Mouse (Mus musculus): ENCODE data around the gene Pole3. TPM values are rescaled to one million over a fixed set of nuclear protein-coding genes. Genes with fewer than 3 reads are reported as not detected.

The Pole3 gene
- polyA plus RNA-seq, 1 experiment, result 34.0 TPM

GRCm38 (mm10) chr4:62502969-62503368 is 21.9 kb downstream of the Pole3 start:
- Histone ChIP-seq H3K4me1 (ENCODE audit: control insufficient read depth, insufficient read depth, low read length) (no peaks in the 10 kb centered on the region), H3K9me3 (replicated peaks; ENCODE audit: control insufficient read depth, insufficient read depth, low read length, poor library complexity, severe bottlenecking) (no peaks in the 10 kb centered on the region), H3K36me3 (ENCODE audit: control insufficient read depth, insufficient read depth, low read length, poor library complexity, severe bottlenecking) (no peaks in the 10 kb centered on the region), H3K4me3 (ENCODE audit: low read depth, low read length) (no peak overlapping the region), H3K27ac (ENCODE audit: insufficient read depth, low read length) (no peak overlapping the region), H3K9ac (ENCODE audit: low read depth, poor library complexity, severe bottlenecking) (no peak overlapping the region), H3K27me3 (ENCODE audit: control insufficient read depth, insufficient read depth, low read length, poor library complexity, severe bottlenecking) (no peaks in the 10 kb centered on the region)
- TF ChIP-seq CTCF (IDR thresholded peaks at IDR 0.05; ENCODE audit: low read depth, low read length) (no peak), EP300 (IDR thresholded peaks at IDR 0.05; ENCODE audit: insufficient read depth, low read depth, low read length) (no peak), POLR2A (IDR thresholded peaks at IDR 0.05; ENCODE audit: insufficient read depth, low read length) (no peak)

GRCm38 (mm10) chr4:62501964-62502732 is 22.7 kb downstream of the Pole3 start:
- H3K27ac ChIP-seq (ENCODE audit: insufficient read depth, low read length), result no peak overlapping the region
- no peaks in the 10 kb centered on the region for H3K27me3 ChIP-seq (ENCODE audit: control insufficient read depth, insufficient read depth, low read length, poor library complexity, severe bottlenecking)
- no peaks in the 10 kb centered on the region for H3K36me3 ChIP-seq (ENCODE audit: control insufficient read depth, insufficient read depth, low read length, poor library complexity, severe bottlenecking)
- peak overlapping the region; percentile 74 for H3K4me3 ChIP-seq (ENCODE audit: low read depth, low read length)
- no peaks in the 10 kb centered on the region for H3K4me1 ChIP-seq (ENCODE audit: control insufficient read depth, insufficient read depth, low read length)
- peak overlapping the region; percentile 32 for H3K9ac ChIP-seq (ENCODE audit: low read depth, poor library complexity, severe bottlenecking)
- TF ChIP-seq EP300 (IDR thresholded peaks at IDR 0.05; ENCODE audit: insufficient read depth, low read depth, low read length) (peak; percentile 52; the same call in 1 of the 2 replicates), POLR2A (IDR thresholded peaks at IDR 0.05; ENCODE audit: insufficient read depth, low read length) (no peak)
- H3K9me3 ChIP-seq (replicated peaks; ENCODE audit: control insufficient read depth, insufficient read depth, low read length, poor library complexity, severe bottlenecking), result no peaks in the 10 kb centered on the region

- Histone ChIP-seq H3K9me3 (replicated peaks; ENCODE audit: control insufficient read depth, insufficient read depth, low read length, poor library complexity, severe bottlenecking) (no peaks in the 10 kb centered on the region), H3K4me3 (ENCODE audit: low read depth, low read length) (peak overlapping the region; percentile 74), H3K36me3 (ENCODE audit: control insufficient read depth, insufficient read depth, low read length, poor library complexity, severe bottlenecking) (no peaks in the 10 kb centered on the region), H3K9ac (ENCODE audit: low read depth, poor library complexity, severe bottlenecking) (peak overlapping the region; percentile 32), H3K4me1 (ENCODE audit: control insufficient read depth, insufficient read depth, low read length) (no peaks in the 10 kb centered on the region), H3K27me3 (ENCODE audit: control insufficient read depth, insufficient read depth, low read length, poor library complexity, severe bottlenecking) (no peaks in the 10 kb centered on the region), H3K27ac (ENCODE audit: insufficient read depth, low read length) (no peak overlapping the region)
- TF ChIP-seq CTCF (IDR thresholded peaks at IDR 0.05; ENCODE audit: low read depth, low read length) (no peak), EP300 (IDR thresholded peaks at IDR 0.05; ENCODE audit: insufficient read depth, low read depth, low read length) (no peak)
These were observed 23.3 kb downstream of the Pole3 start for GRCm38 (mm10) chr4:62501534-62501933.

- no peaks in the 10 kb centered on the region for H3K27me3 ChIP-seq (ENCODE audit: control insufficient read depth, insufficient read depth, low read length, poor library complexity, severe bottlenecking)
- no peak for TF ChIP-seq POLR2A (IDR thresholded peaks at IDR 0.05; ENCODE audit: insufficient read depth, low read length)
- no peak for TF ChIP-seq CTCF (IDR thresholded peaks at IDR 0.05; ENCODE audit: low read depth, low read length)
- TF ChIP-seq EP300 (IDR thresholded peaks at IDR 0.05; ENCODE audit: insufficient read depth, low read depth, low read length), result no peak
- H3K9ac ChIP-seq (ENCODE audit: low read depth, poor library complexity, severe bottlenecking), result no peak overlapping the region
- H3K9me3 ChIP-seq (replicated peaks; ENCODE audit: control insufficient read depth, insufficient read depth, low read length, poor library complexity, severe bottlenecking), result no peaks in the 10 kb centered on the region
- no peak overlapping the region for H3K4me3 ChIP-seq (ENCODE audit: low read depth, low read length)
- no peaks in the 10 kb centered on the region for H3K36me3 ChIP-seq (ENCODE audit: control insufficient read depth, insufficient read depth, low read length, poor library complexity, severe bottlenecking)
- no peaks in the 10 kb centered on the region for H3K4me1 ChIP-seq (ENCODE audit: control insufficient read depth, insufficient read depth, low read length)
- H3K27ac ChIP-seq (ENCODE audit: insufficient read depth, low read length), result no peak overlapping the region
These were observed 24.1 kb downstream of the Pole3 start for GRCm38 (mm10) chr4:62500799-62501198.

GRCm38 (mm10) chr4:62496815-62497214 is 28.1 kb downstream of the Pole3 start:
- TF ChIP-seq CTCF (IDR thresholded peaks at IDR 0.05; ENCODE audit: low read depth, low read length) (no peak), POLR2A (IDR thresholded peaks at IDR 0.05; ENCODE audit: insufficient read depth, low read length) (no peak), EP300 (IDR thresholded peaks at IDR 0.05; ENCODE audit: insufficient read depth, low read depth, low read length) (no peak)
- Histone ChIP-seq H3K4me3 (ENCODE audit: low read depth, low read length) (no peak overlapping the region), H3K9me3 (replicated peaks; ENCODE audit: control insufficient read depth, insufficient read depth, low read length, poor library complexity, severe bottlenecking) (no peaks in the 10 kb centered on the region), H3K4me1 (ENCODE audit: control insufficient read depth, insufficient read depth, low read length) (no peaks in the 10 kb centered on the region), H3K9ac (ENCODE audit: low read depth, poor library complexity, severe bottlenecking) (no peak overlapping the region), H3K36me3 (ENCODE audit: control insufficient read depth, insufficient read depth, low read length, poor library complexity, severe bottlenecking) (no peaks in the 10 kb centered on the region), H3K27ac (ENCODE audit: insufficient read depth, low read length) (no peak overlapping the region), H3K27me3 (ENCODE audit: control insufficient read depth, insufficient read depth, low read length, poor library complexity, severe bottlenecking) (no peaks in the 10 kb centered on the region)

GRCm38 (mm10) chr4:62495946-62496345 is 28.9 kb downstream of the Pole3 start:
- no peak overlapping the region for H3K9ac ChIP-seq (ENCODE audit: low read depth, poor library complexity, severe bottlenecking)
- H3K27me3 ChIP-seq (ENCODE audit: control insufficient read depth, insufficient read depth, low read length, poor library complexity, severe bottlenecking), result no peaks in the 10 kb centered on the region
- H3K4me1 ChIP-seq (ENCODE audit: control insufficient read depth, insufficient read depth, low read length), result no peaks in the 10 kb centered on the region
- no peak for TF ChIP-seq CTCF (IDR thresholded peaks at IDR 0.05; ENCODE audit: low read depth, low read length)
- no peak for TF ChIP-seq POLR2A (IDR thresholded peaks at IDR 0.05; ENCODE audit: insufficient read depth, low read length)
- TF ChIP-seq EP300 (IDR thresholded peaks at IDR 0.05; ENCODE audit: insufficient read depth, low read depth, low read length), result no peak
- H3K36me3 ChIP-seq (ENCODE audit: control insufficient read depth, insufficient read depth, low read length, poor library complexity, severe bottlenecking), result no peaks in the 10 kb centered on the region
- H3K9me3 ChIP-seq (replicated peaks; ENCODE audit: control insufficient read depth, insufficient read depth, low read length, poor library complexity, severe bottlenecking), result no peaks in the 10 kb centered on the region
- H3K4me3 ChIP-seq (ENCODE audit: low read depth, low read length), result no peak overlapping the region
- H3K27ac ChIP-seq (ENCODE audit: insufficient read depth, low read length), result no peak overlapping the region

Data from ES-Bruce4 (cell line).